Mouse (Mus musculus) hindlimb bud, embryonic 11.5 days (tissue): ENCODE results near the gene Cib3.

Experiments used
- DNase-seq: peaks from one replicate; pipeline ENCODE4 v3.0.0-alpha.2; 2012; ENCODE audit warnings: low read depth, low spot score; ENCODE audit errors: extremely low spot score

Cib3 gene

DNA sequence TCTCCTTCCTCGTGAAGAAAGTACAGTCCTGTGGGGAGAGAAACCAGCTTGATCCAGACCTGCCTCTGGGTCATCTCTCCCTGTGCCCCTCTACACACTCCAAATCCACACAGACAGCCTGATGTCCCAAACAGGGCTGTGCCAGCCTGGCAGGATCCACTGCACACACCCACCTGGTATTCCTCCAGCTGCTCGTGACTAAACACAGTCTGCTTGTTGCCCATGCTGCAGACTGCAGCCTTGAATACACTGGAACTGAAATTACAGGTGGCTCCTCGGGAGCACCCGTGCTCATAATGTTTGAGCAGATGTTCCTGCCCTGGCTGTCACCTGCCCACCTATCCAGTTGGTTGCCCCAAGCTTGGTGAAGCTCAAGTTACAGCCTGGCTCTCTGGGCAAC is at the start of gene Cib3:
Cib3 (minus strand) TSS at position 87 of the 400 bp plus-strand sequence.
- no peak for DNase-seq

DNA sequence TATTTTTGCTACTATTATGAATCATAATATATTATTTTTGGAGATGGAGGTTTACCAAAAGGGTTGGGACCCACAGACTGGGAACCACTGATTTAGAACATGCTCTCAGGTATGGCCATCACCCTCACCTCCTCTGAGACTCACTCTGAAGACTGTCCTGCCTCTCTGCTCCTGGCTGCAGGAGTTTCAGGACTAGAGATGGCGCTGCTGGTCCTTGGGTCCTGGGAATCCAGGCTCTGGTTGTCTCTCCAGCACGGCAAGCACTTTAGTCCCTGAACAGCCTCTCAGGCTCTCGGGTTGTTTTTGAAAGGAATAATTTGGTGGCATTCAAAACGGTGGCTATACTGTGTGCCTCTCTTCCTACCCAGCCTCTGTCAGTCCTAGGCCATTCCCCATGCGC is 49.2 kb upstream of the Cib3 start:
- no peak for DNase-seq

DNA sequence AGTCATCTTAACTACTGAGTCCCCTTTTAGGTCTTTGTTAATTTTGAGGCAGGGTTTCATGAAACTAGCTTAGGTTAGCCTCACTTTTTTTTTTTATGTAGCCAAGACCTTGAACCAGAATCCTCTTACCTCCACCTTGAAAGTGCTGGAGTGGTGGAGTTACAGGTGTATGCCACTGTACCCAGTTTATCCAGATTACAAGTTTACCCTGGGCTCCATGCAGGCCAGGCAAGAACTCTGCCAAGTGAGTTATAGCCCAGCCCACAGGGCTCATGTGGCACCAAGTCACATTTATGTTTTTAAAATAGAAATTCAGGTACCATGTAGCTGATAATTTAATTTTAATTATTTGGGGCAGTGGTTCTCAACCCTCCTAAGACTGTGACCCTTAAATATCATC is 48.8 kb upstream of the Cib3 start:
- DNase-seq = no peak

DNA sequence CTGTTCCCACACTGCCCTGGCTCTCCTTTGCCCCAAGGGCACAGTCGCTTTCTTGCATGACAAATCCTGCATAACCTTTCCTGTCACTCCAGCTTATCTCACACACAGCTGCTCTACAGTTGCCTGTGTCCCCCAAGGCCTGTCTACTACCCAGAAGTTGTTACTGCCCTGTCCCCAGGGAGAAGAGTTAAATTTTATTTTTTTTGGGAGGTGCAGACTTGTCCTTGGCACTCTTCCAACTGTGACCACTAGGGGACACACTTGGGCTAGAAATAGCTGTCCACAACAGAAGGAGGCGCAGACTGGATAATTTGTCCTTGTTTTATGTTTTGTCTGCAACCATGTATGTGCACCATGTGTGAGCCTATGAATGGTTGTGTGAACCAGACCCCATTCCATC is 48.4 kb upstream of the Cib3 start:
- peak; percentile 46 for DNase-seq

DNA sequence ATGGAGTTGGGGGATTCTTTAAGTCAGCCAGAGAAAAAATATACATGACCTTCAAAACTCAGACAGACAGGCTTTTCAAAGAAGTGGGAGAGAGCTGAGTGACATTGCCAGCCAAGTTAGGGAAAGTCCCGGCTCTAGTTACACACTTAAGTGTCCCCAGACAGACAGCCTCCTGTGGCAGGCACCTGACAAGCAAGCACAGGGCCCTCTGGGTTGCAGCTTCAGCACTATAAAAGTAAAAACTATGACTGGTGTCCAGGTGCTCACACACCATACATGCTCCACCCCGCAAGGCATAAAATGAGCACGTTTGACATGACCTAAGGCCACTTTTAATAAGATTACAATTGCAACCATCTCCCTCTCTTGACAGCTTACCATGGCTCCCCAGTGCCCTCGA is 47.9 kb upstream of the Cib3 start:
- no peak for DNase-seq

DNA sequence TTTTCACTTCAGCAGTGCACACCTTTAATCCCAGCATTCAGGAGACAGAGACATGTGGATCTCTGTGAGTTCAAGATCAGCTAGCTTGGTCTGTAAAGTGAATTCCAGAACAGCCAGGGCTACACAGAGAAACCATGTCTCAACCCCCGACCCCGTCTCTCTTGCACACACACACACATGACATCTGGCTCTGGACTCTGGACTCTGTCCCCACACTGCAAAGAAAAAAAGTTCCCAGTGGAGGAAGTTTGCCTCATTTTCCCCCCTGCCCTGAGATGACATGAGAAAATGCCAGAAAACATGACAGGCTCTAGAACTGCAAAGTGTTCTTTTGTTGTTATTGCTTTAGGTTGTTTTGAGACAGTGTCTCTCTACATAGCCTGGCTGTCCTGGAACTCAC is 47.2 kb upstream of the Cib3 start:
- DNase-seq = no peak

DNA sequence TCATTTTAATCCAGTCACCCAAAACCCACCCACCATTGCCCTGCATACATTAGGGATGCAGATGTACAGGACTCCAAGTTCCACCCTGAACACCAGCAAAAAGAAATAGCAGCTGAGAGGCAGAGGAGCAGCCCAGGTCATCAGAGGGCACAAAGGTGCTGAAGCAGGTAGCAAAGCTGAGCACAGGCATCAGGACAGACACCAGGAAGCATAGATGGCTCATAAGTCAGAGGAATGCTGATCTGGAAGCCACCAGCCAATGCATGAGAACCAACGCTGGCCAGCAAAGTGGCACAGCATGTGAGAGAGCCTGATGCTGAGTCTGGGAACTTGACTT is 45.2 kb upstream of the Cib3 start:
- no peak for DNase-seq

DNA sequence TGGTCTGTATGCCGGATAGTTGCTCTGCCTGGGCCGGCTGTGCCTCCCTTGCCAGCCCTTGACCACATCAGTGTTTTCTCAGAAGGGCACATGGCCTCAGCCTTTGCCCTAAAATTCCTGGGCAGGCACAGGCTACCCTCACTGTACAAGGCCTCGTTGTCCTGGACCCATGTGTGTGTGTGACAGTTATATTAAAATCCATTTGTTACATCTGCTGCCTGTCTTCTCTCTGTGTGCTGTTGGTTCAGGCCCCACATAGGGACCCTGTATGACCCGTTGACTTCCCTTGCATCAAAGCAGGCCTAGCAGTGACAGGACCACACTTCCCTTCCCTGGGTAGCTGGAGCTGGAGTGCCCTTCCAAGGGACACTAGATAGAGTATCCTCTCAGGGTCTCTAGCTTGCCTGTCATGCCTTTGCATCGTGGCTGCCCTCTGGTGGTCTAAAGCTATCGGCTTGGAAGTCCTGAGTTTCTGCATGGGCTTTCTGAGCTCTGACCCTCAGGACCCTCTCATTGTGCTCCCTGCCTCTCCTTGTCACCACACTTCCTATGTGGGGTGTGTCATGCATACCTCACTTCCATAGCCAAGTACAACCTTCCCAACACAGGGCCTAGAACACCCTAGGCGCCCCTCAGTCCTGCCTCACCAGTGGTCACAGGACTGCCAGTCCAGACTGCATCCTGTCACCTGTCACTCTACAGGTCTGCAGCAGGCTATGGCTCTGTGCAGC is 44.7 kb upstream of the Cib3 start:
- DNase-seq = no peak

DNA sequence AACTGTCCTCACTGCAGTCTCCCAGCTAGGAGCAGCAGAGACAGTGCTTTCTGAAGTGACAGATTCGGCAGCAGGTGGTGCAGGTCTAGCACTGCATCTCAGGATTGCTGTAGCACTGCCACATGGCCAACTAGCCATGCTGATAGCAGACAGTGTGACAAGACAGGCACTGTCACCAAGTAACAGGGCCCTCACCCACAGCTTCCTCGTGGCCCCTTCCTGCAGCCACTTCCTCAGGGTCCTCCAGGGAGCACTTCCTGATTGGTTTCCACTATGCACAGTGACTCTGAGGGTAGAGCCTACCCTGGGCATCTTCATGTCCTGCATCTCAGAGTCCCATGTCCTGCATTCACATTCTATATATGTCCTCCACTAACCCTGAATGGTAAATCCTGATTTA is 32.0 kb upstream of the Cib3 start:
- no peak for DNase-seq

DNA sequence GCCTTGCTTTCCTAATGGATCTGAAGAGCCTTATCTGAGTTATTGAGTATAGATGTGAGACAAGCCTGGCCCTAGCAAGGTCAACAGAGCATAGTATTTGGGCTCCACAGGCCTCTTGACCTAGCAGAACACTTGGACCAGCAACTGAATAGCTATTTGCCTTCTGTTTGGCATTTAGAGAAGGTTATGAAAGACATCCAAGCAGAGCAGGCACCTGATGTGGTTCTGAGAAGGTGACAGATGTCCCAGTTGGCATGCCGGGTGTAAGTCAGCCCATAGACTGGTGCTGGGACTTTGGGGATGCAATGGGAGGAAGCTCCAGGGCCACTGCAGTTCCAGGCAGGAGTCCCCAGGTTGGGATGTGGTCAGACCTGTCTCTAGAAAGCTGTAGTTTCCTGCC is 29.6 kb upstream of the Cib3 start:
- no peak for DNase-seq

DNA sequence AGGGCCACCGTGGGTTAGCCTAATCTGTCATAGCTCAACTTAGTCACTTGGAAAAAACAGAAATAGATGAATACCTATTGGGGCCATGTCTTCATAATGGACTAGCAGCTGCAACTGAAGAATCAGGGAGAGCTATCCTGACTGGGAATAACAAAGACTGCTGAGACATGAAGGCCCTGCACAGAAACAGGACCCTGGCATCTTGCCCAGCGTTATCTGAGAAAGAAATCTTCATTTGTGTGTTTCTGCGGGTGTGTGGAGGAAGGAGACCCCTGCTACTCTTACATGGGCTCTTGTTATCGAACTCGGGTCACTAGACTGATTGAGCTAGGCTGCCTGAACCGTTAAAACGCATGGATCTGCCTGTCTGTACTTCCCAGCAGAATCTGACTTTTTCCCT is 28.3 kb upstream of the Cib3 start:
- DNase-seq = no peak

DNA sequence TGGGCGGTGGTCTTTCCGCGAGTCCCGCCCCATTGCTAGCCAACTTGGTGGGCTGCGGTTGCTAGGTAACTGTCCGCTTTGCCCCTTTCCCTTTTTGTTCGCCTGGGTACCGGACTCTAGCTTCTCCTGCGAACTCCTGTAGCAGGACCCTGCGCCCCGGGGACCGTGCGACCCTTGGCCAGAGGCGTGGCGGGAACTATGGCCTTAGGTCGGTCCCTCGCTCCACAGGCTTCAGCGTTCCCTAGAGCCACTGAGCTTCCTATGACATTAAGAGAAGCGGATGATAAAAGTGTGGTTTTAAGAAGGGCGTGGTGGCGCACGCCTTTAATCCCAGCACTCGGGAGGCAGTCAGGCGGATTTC is 27.7 kb upstream of the Cib3 start:
- no peak for DNase-seq

DNA sequence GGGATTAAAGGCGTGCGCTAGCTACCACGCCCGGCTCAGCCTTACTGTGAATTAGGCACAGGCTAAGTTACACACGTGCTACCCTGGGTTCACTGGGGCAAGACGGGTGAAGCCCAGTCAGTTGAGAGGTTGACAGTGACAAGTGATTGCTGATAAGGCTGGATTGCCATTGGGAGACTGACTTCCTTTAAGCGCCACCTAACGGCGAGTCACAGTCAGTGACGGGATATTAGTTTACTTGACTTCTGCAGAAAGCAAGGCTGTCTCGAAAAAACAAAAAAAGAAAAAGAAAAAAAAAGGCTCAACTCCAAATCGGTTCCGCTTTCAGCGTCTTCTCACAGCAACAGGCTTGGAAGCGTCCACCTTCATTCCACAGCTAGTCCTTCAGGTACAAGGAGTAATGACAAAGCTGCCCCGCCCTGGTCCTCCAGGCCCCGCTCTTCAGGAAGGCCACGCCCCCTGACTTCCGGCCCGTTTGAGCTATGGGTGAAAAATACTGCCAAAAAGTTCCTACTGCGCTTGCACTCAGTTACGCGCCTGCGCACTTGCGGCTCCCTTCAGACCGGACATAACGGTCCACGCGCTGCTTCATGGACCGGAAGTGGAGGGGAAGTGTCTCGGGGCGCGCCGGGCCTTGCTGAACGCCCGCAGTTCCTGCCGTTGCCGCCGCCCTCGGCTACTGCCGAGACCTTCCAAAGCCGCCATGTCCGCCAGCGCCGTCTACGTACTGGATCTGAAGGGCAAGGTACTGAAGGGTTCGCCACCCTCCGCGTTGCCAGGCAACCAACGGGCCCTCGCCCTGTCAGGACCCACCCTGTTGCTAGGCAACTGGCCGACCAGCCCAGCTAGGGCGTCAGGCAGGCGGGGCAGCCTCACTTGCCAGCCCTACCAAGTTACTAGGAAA is 27.1 kb upstream of the Cib3 start, which contains the start of gene Ap1m1:
Ap1m1 (plus strand) TSS at position 520 of the 904 bp plus-strand sequence.
- DNase-seq = peak; percentile 94

DNA sequence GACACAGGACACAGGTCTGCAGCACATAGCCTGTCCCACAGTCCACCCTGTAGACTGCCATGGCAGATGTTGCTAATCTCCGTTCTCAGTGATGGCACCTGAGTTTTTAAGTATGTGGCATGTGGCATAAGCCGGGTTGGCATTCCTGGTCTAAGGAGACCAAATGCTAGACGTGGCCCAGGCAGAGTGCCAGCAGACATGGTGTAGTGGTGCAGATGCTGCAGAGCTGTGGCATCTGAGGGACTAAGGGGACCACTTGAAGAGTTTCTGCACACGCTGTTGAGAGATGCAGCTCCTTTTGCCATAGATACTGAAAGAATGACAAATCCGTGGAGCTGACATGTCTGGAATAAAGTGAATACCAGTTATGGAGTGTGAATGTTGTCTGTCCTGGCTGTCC is 10.0 kb upstream of the Cib3 start:
- no peak for DNase-seq

DNA sequence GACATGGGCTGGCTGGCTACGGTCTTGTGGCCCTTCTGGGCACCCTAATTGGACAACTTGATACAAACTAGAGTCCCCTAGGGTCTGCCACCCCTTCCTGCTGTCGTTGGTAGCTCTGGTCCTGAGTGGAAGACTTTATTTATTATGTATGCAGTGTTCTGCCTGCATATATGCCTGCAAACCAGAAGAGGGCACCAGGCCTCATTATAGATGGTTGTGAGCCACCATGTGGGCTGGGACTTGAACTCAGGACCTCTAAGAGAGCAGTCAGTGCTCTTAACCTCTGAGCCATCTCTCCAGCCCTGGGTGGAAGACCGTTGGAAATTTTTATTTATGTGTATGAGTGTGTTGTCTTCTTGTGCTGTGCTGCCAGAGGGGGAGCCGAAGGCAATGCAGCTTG is 8.1 kb upstream of the Cib3 start:
- DNase-seq = no peak

DNA sequence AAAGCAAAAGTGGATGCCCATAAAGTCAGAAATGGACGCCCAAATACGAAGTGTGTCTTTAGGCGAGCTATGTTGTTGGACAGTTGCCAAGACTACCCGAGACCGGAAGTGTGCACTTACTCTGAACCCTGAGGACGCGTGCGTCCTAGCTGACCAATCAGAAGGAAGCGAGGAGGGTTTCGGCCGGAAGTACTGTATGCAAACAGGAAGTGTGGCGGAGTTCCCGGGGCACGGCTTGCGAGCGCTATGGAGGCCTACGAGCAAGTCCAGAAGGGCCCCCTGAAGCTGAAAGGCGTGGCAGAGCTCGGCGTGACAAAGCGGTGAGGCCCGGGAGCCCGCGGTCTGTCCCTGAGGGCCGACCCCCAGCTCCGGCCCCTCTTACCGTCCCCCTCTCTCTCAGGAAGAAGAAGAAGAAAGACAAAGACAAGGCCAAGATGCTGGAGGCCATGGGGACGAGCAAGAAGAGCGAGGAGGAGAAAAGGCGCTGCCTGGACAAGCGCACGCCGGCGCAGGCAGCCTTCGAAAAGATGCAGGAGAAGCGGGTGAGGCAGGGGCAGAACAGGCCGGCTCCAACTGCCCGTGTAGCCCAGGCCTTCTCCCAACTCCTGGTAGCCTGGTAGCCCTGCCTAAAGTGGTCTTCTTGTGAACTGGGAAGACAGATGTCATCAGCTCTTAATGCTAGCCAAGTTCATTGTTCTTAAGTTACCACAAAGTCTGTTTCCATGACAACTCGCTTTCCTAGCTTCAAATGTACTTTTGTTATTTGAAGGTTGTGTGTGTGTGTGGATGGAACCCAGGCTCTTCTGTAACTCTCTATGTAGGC is 7.1 kb upstream of the Cib3 start, which contains the start of gene Fam32a:
Fam32a (plus strand) TSS at position 190 of the 823 bp plus-strand sequence.
- peak; percentile 98 for DNase-seq

DNA sequence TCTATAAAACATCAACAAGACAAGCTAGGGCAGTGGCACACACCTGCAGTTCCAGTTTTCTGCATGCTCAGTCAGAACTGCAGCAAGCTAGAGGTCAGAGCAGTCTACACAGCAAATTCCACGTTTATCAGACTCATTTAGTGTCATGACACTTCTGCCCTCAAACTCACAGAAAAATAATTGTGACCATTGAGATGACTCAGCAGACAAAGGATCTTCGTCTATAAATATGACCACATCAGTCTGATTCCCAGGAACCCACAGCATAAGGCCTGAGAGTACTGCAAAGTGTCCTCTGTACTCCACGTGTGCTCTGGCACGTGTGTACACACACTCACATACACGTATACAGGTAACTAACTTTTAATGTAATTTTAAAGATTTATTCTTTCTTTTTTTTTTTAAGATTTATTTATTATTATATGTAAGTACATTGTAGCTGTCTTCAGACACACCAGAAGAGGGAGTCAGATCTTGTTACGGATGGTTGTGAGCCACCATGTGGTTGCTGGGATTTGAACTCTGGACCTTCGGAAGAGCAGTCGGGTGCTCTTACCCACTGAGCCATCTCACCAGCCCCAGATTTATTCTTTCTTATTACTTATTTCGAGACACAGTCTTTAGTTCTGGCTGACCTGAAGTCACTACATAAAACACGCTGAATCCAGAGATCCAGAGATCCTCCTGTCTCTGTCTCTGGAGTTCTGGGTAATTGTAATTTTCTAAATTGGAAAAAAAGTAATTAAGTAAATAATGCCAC is 6.3 kb upstream of the Cib3 start:
- no peak for DNase-seq

DNA sequence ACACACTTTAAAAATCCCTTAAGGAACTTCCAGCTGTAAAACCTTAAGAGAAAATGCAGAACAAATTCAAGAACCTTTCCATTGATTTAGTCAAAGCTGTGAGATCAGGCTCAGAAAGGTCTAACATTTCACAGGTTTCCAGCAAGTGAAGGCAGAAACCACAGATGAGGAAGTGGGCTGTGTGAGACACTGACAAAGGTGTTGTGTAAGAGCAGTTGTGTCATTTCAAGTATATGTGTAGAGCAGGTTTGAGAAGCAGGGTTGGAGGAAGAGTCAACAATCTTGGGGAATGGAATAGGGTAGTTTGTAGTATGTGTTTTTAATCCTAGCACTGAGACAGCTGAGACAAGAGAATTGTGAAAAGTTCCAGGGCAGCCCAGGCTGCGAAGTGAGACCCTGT is 3.2 kb upstream of the Cib3 start:
- DNase-seq = no peak

DNA sequence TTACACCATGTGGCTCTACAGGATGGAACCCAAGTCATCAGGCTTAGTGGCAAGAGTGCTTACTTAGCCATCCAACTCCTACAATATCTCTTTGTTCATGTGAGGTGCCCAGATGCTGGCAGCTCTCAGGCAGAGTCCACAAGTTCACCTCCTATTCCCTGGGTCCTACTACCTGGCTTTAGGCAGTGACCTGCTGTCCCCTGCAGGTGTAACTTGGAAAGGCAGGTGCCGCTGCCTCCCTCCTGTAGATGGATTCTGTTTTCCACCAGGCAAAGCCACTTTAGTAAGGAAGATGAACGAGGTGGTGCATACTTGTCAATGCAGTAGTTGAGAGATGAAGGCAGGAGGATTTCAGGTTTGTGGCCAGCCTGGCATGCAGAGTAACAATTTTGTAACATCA is 2.4 kb upstream of the Cib3 start:
- no peak for DNase-seq

DNA sequence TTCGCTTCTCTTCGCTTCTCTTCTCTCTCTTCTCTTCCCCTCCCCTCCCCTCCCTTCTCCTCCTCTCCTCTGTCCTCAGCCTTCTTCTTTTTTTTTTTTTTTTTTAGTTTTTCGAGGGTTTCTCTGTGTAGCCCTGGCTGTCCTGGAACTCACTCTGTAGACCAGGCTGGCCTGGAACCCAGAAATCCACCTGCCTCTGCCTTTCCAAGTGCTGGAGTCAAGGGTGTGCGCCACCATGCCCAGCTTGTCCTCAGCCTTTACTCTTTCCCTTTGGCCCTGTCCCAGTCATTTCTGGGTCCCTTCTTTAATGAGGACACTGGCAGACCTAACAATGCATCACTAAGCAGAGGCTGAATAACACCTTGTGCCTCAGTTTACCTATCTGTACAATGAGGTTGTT is 899 bp upstream of the Cib3 start, which contains the start of gene Gm11034:
Gm11034 (minus strand) TSS at position 101 of the 400 bp plus-strand sequence.
- DNase-seq = no peak

DNA sequence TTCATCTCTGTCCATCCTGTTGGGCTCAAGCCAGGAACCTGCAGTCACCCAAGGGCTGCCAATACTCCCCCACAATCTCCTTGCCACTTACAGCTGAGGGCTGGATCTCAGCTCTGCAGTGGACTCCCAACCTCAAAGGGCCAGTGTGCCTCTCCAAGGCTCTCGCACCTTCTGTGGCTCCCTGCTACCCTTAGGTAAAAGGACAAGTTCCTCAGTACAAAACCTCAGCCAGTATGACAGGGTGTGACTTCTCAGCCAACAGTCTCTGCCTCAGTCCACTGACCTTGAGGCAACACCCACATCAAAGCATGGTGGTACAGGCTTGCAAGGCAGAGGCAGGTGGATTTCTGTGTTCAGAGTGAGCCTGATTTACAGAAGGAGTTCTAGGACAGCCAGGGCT is 791 bp downstream of the Cib3 start:
- no peak for DNase-seq
